Mouse (Mus musculus) left cerebral cortex, postnatal 25 days (tissue): Measurements from ENCODE around the gene Gm4301. TPM values are rescaled to one million over a fixed set of nuclear protein-coding genes. Genes with fewer than 3 reads are reported as not detected.
"Not testable (repeated sequence)": the region's sequence is repeated elsewhere in the genome, so short reads cannot be mapped to it uniquely, and the experiment has no call there.

Experiments used
- DNase-seq, 2 experiments: peaks; one replicate each; pipeline ENCODE4 v3.0.0; 2022; ENCODE audit warnings: low spot score in 2 of 2, mixed read lengths in 1 of 2
- intact Hi-C: fragments of 180-260 bp; cut with DNase I; formaldehyde crosslinking; loops from one replicate; pipeline ENCODE4 v1.15.1; 2025
- total RNA-seq, 2 experiments: library from RNA; stranded (reverse); gene quantifications; 2 replicates each; pipeline ENCODE4 v1.2.3; 2021

Gene Gm4301
- total RNA-seq = not detected

GRCm38 (mm10) chr10:100335376-100335775 is at the start of gene Gm4301:
Gene Gm4301, plus strand, starts transcription at chr10:100335676.
- DNase-seq, intact Hi-C loops: not testable (repeated sequence)

- DNase-seq = peak in 1 of 2 experiments; percentile 52
- intact Hi-C loops = no loop called here
Observed at GRCm38 (mm10) chr10:100296105-100296504, 39.4 kb upstream of the Gm4301 start.

- DNase-seq, intact Hi-C loops: not testable (repeated sequence)
Observed at GRCm38 (mm10) chr10:100300106-100300505, 35.4 kb upstream of the Gm4301 start.

GRCm38 (mm10) chr10:100340536-100340935 is 5.1 kb downstream of the Gm4301 start, which contains the start of gene Gm4302:
Gene Gm4302, plus strand, starts transcription at chr10:100340836.
- intact Hi-C loops, DNase-seq: not testable (repeated sequence)

DNA sequence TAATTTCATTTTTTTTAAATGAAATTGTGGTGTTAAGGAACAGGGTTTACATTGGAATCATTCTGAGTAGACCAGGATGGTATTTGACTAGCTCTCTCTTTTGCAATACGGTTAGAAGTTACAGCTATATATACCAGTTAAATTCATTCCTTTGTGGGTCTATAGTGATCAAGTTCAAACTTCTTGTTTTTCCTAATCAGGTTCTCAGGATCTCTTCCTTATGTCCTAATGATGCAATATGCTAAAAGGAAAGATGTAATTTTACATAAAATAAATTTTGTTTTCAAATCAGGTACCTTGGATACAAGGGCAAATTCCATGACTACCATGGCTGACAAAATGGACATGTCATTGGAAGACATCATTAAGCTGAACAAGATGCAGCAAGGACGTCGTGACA is 10.2 kb downstream of the Gm4301 start, which contains the start of gene Gm4303:
Gene Gm4303, plus strand, starts transcription at position 301 of the 400 bp plus-strand sequence.
- intact Hi-C loops, DNase-seq: not testable (repeated sequence)

DNA sequence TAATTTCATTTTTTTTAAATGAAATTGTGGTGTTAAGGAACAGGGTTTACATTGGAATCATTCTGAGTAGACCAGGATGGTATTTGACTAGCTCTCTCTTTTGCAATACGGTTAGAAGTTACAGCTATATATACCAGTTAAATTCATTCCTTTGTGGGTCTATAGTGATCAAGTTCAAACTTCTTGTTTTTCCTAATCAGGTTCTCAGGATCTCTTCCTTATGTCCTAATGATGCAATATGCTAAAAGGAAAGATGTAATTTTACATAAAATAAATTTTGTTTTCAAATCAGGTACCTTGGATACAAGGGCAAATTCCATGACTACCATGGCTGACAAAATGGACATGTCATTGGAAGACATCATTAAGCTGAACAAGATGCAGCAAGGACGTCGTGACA is 15.3 kb downstream of the Gm4301 start, which contains the start of gene Gm4305:
Gene Gm4305, plus strand, starts transcription at position 301 of the 400 bp plus-strand sequence.
- intact Hi-C loops, DNase-seq: not testable (repeated sequence)

DNA sequence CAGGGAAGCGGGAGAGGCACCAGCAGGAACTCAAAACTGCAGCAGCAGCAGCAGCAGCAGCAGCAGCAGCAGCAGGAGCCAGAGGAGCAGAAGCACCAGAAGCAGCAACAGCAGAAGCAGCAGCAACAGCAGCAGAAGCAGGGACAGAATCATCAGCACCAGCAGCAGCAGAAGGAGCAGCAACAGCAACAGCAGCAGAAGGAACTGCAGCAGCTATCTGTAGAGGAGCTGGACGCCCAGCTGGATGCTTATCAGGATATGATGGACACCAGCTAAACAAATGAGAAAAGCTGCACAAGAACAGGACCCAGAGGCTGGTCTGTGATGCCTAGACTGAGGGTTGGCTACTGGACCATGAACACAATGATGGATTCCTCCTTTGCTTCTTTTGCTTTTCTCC is 21.4 kb downstream of the Gm4301 start:
- DNase-seq = peak; percentile 4 to 5
- intact Hi-C loops = not testable (repeated sequence)

- intact Hi-C loops, DNase-seq: not testable (repeated sequence)
Observed at GRCm38 (mm10) chr10:100361038-100361437, 25.6 kb downstream of the Gm4301 start, which contains the start of gene Gm4307. Gene Gm4307, plus strand, starts transcription at chr10:100361338.

DNA sequence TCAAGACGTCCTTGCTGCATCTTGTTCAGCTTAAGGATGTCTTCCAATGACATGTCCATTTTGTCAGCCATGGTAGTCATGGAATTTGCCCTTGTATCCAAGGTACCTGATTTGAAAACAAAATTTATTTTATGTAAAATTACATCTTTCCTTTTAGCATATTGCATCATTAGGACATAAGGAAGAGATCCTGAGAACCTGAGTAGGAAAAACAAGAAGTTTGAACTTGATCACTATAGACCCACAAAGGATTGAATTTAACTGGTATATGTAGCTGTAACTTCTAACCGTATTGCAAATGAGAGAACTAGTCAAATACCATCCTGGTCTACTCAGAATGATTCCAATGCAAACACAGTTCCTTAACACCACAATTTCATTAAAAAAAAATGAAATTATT is 47.0 kb downstream of the Gm4301 start, which contains the start of gene Gm4312:
Gene Gm4312, minus strand, starts transcription at position 101 of the 400 bp plus-strand sequence.
- intact Hi-C loops, DNase-seq: not testable (repeated sequence)

Other genes with a start within 250 kb of the Gm4301 start
- not detected for gene Gm4302, start 5.2 kb downstream of the Gm4301 start, total RNA-seq
- gene Gm4303, start 10.3 kb downstream of the Gm4301 start, total RNA-seq = not detected
- gene Gm4305, start 15.4 kb downstream of the Gm4301 start, total RNA-seq = not detected
- not detected for gene Gm4307, start 25.7 kb downstream of the Gm4301 start, total RNA-seq
- not detected for gene Gm4312, start 46.9 kb downstream of the Gm4301 start, total RNA-seq
- gene Tmtc3, start 151.7 kb downstream of the Gm4301 start, total RNA-seq = 10 to 100 TPM; 11.5 to 16.1 TPM
- gene Cep290, start 151.9 kb downstream of the Gm4301 start, total RNA-seq = 10 to 100 TPM; 15.8 to 15.9 TPM